In genomic region chr8:87218956-87219482, GRCm38 (mm10) we compare ENCODE assay signal across 8 mouse cellular contexts.
DNase-seq lines count a peak whose midpoint lies in the region; ATAC-seq and TF ChIP-seq lines count a peak whose summit lies in the region.

No protein-coding gene starts in this region.

- H3K36me3 ChIP-seq in spleen, adult 2 months (ENCODE audit: control insufficient read depth, insufficient read depth, low read length), result no peaks in the 10 kb centered on the region
- H3K36me3 ChIP-seq in embryonic facial prominence, embryonic 10.5 days (replicated peaks), result no peaks in the 10 kb centered on the region

- H3K4me3 ChIP-seq in spleen, adult 2 months (ENCODE audit: extremely low read depth, insufficient read depth, insufficient read length), result no peak overlapping the region
- H3K4me3 ChIP-seq in embryonic facial prominence, embryonic 10.5 days, result no peak overlapping the region

- no peak for TF ChIP-seq POLR2A in spleen, adult 2 months (IDR thresholded peaks at IDR 0.05; ENCODE audit: low read depth, low read length)

- H3K27me3 ChIP-seq in spleen, adult 2 months (ENCODE audit: control insufficient read depth, insufficient read depth, low read length), result no peaks in the 10 kb centered on the region
- peaks cover 30% of the 10 kb centered on the region for H3K27me3 ChIP-seq in embryonic facial prominence, embryonic 10.5 days (replicated peaks; ENCODE audit: low read depth, poor library complexity, severe bottlenecking)

- no peak for DNase-seq in frontal cortex, postnatal 25 days (ENCODE audit: low spot score in 2 of 2)
- no peak for DNase-seq in spleen, adult 2 months (ENCODE audit: low read depth in 1 of 2, low spot score in 2 of 2)
- no peak for DNase-seq in spleen, postnatal 14 days (ENCODE audit: low spot score in 2 of 2)
- peak; percentile 61 for DNase-seq in embryonic facial prominence, embryonic 10.5 days (ENCODE audit: low spot score)
- peak; percentile 15 for DNase-seq in lung, postnatal 10 days
- no peak for DNase-seq in c-Kit-positive CD71-positive TER-119-positive erythroid progenitor cells, embryonic 14.5 days (ENCODE audit: low spot score)

- H3K27ac ChIP-seq in spleen, adult 2 months (ENCODE audit: insufficient read depth, low read length), result no peak overlapping the region
- no peak overlapping the region for H3K27ac ChIP-seq in embryonic facial prominence, embryonic 10.5 days (replicated peaks)

- no peaks in the 10 kb centered on the region for H3K4me1 ChIP-seq in spleen, adult 2 months (ENCODE audit: control insufficient read depth, insufficient read depth, insufficient read length)
- peaks cover 22% of the 10 kb centered on the region for H3K4me1 ChIP-seq in embryonic facial prominence, embryonic 10.5 days

- ATAC-seq in frontal cortex, adult (ENCODE audit: low TSS enrichment), result peak; percentile 38; the same call in 1 of the 2 replicates
- ATAC-seq in megakaryocyte-erythroid progenitor cell, adult 5-6 weeks (replicated peaks; ENCODE audit: low FRiP score, low TSS enrichment, poor library complexity, severe bottlenecking), result no peak

- 19% methylated on average over 6 of the region's 6 CpGs for WGBS in spleen, adult 2 months
- 14% methylated on average over 6 of the region's 6 CpGs for WGBS in embryonic facial prominence, embryonic 10.5 days

- peak; percentile 13; the same call in 1 of the 2 replicates for TF ChIP-seq CTCF in spleen, adult 2 months (IDR thresholded peaks at IDR 0.05; ENCODE audit: extremely low read depth, insufficient read depth, insufficient read length, insufficient replicate concordance)

- no peaks in the 10 kb centered on the region for H3K9me3 ChIP-seq in embryonic facial prominence, embryonic 10.5 days

Comparison
In these comparisons a context has a peak if more than half of its experiments do, and no peak if none do; other contexts are left out.
1. DNase-seq: peak in embryonic facial prominence, embryonic 10.5 days (single experiment) and lung, postnatal 10 days (single experiment); none in frontal cortex, postnatal 25 days (0 of 2), spleen, adult 2 months (0 of 2), spleen, postnatal 14 days (0 of 2) and c-Kit-positive CD71-positive TER-119-positive erythroid progenitor cells, embryonic 14.5 days (single experiment).